Mouse (Mus musculus) intestine, embryonic 16.5 days (tissue): ENCODE measurements around the gene Tfcp2l1. TPM values are rescaled to one million over a fixed set of nuclear protein-coding genes. Genes with fewer than 3 reads are reported as not detected.

Source experiments
- ATAC-seq: fragments of 200-750 bp; cut with Nextera tagmentation; 2 replicates; pipeline ENCODE4 v1.8.0; 2017; ENCODE audit warnings: moderate TSS enrichment, moderate library complexity
- H3K27ac ChIP-seq: fragments of 300-500 bp; sonication (generic); 2 replicates; pipeline ENCODE4 v1.5.1; 2014; ENCODE audit warnings: mild to moderate bottlenecking, low read length
- H3K27me3 ChIP-seq: fragments of 300-500 bp; sonication (generic); replicated peaks from 2 replicates; pipeline ENCODE4 v1.6.1; 2014; ENCODE audit warnings: low read length, control low read depth, mixed read lengths; ENCODE audit not compliant: control insufficient read depth, insufficient read depth
- H3K36me3 ChIP-seq: fragments of 300-500 bp; sonication (generic); 2 replicates; pipeline ENCODE4 v1.6.1; 2014; ENCODE audit warnings: low read length, control low read depth; ENCODE audit not compliant: control insufficient read depth, insufficient read depth
- H3K4me1 ChIP-seq: fragments of 300-500 bp; sonication (generic); 2 replicates; pipeline ENCODE4 v1.6.1; 2014; ENCODE audit warnings: low read length, control low read depth, mixed read lengths; ENCODE audit not compliant: control insufficient read depth, insufficient read depth
- H3K4me2 ChIP-seq: fragments of 300-500 bp; sonication (generic); 2 replicates; pipeline ENCODE4 v1.6.1; 2014; ENCODE audit warnings: low read depth, low read length, control low read depth
- H3K4me3 ChIP-seq: fragments of 300-500 bp; sonication (generic); 2 replicates; pipeline ENCODE4 v1.5.1; 2014; ENCODE audit warnings: mild to moderate bottlenecking, low read length
- H3K9ac ChIP-seq: fragments of 300-500 bp; sonication (generic); 2 replicates; pipeline ENCODE4 v1.6.1; 2014; ENCODE audit warnings: low read depth, low read length
- H3K9me3 ChIP-seq: fragments of 300-500 bp; sonication (generic); 2 replicates; pipeline ENCODE4 v1.6.1; 2016; ENCODE audit warnings: low read length, control low read depth; ENCODE audit not compliant: control insufficient read depth
- WGBS: fragments of 180-500 bp; shearing (Covaris S2); extraction: QIAGEN DNeasy Blood & Tissue Kit; methylation state at CpG from one replicate; pipeline ENCODE4 v1.1.7; 2014; 5-methylcytosine and 5-hydroxymethylcytosine counted together
- polyA plus RNA-seq: library from polyadenylated mRNA; unstranded; fragments of >200 nt; fragmentation: Nextera tagmentation; extraction: Ambion mirVana; gene quantifications from 2 replicates; pipeline ENCODE4 v1.2.1, GENCODE M21; 2015

The Tfcp2l1 gene
- polyA plus RNA-seq: 3.1 and 4.0 TPM in 2 replicates

- H3K27ac ChIP-seq: 0 out of 2 replicates have a peak within 1 kb of the TSS, but pooled peaks have one; percentile 28
- H3K36me3 ChIP-seq: no peaks in the 10 kb centered on the region
- H3K4me1 ChIP-seq: no peaks in the 10 kb centered on the region; the same call in 1 of the 2 replicates
- no peaks in the 10 kb centered on the region for H3K9me3 ChIP-seq
- peak within 1 kb of the TSS; percentile 70 for H3K9ac ChIP-seq
- under 1% methylated on average over 48 of the region's 48 CpGs for WGBS
- peak within 1 kb of the TSS; percentile 64 for H3K4me3 ChIP-seq
- peak within 1 kb of the TSS; percentile 90 for H3K4me2 ChIP-seq
- no peaks in the 10 kb centered on the region for H3K27me3 ChIP-seq
- ATAC-seq: peak; percentile 93
Observed at GRCm38 (mm10) chr1:118627781-118628464, at the start of gene Tfcp2l1. Gene Tfcp2l1, plus strand, starts transcription at chr1:118627945.

- no peaks in the 10 kb centered on the region for H3K4me1 ChIP-seq
- no peak overlapping the region for H3K4me3 ChIP-seq
- ATAC-seq: no peak
- no peak overlapping the region for H3K4me2 ChIP-seq
- H3K27ac ChIP-seq: no peak overlapping the region
- peaks cover 8% of the 10 kb centered on the region; the same call in 1 of the 2 replicates for H3K36me3 ChIP-seq
- WGBS: 87% methylated on average over 2 of the region's 2 CpGs
- H3K27me3 ChIP-seq: no peaks in the 10 kb centered on the region
- H3K9me3 ChIP-seq: no peaks in the 10 kb centered on the region
- no peak overlapping the region for H3K9ac ChIP-seq
Observed at GRCm38 (mm10) chr1:118580174-118580702, 47.5 kb upstream of the Tfcp2l1 start.

- H3K36me3 ChIP-seq: peaks cover 6% of the 10 kb centered on the region; the same call in 1 of the 2 replicates
- ATAC-seq: no peak
- 95% methylated on average over 8 of the region's 8 CpGs for WGBS
- no peak overlapping the region for H3K27ac ChIP-seq
- H3K27me3 ChIP-seq: no peaks in the 10 kb centered on the region
- H3K9me3 ChIP-seq: no peaks in the 10 kb centered on the region
- no peaks in the 10 kb centered on the region for H3K4me1 ChIP-seq
- no peak overlapping the region for H3K9ac ChIP-seq
- H3K4me2 ChIP-seq: no peak overlapping the region
- H3K4me3 ChIP-seq: no peak overlapping the region
Observed at GRCm38 (mm10) chr1:118581179-118581578, 46.6 kb upstream of the Tfcp2l1 start.

- WGBS: 65% methylated on average over 5 of the region's 5 CpGs
- no peak overlapping the region for H3K27ac ChIP-seq
- no peak overlapping the region for H3K4me3 ChIP-seq
- H3K9ac ChIP-seq: no peak overlapping the region
- H3K9me3 ChIP-seq: no peaks in the 10 kb centered on the region
- no peak for ATAC-seq
- H3K27me3 ChIP-seq: no peaks in the 10 kb centered on the region
- peaks cover 5% of the 10 kb centered on the region for H3K36me3 ChIP-seq
- H3K4me2 ChIP-seq: no peak overlapping the region
- peaks cover 3% of the 10 kb centered on the region; the same call in 1 of the 2 replicates for H3K4me1 ChIP-seq
Observed at GRCm38 (mm10) chr1:118589721-118590120, 38.0 kb upstream of the Tfcp2l1 start.

GRCm38 (mm10) chr1:118592933-118593332, 34.8 kb upstream of the Tfcp2l1 start:
- no peak for ATAC-seq
- H3K27me3 ChIP-seq: no peaks in the 10 kb centered on the region
- H3K27ac ChIP-seq: no peak overlapping the region
- H3K9ac ChIP-seq: no peak overlapping the region
- no peak overlapping the region for H3K4me2 ChIP-seq
- peaks cover 5% of the 10 kb centered on the region for H3K36me3 ChIP-seq
- H3K4me1 ChIP-seq: peaks cover 6% of the 10 kb centered on the region; the same call in 1 of the 2 replicates
- 95% methylated on average over 4 of the region's 4 CpGs for WGBS
- H3K4me3 ChIP-seq: no peak overlapping the region
- no peaks in the 10 kb centered on the region for H3K9me3 ChIP-seq

- Histone ChIP-seq H3K4me2 (no peak overlapping the region), H3K4me3 (no peak overlapping the region), H3K36me3 (peaks cover 7% of the 10 kb centered on the region; the same call in 1 of the 2 replicates), H3K27me3 (no peaks in the 10 kb centered on the region), H3K27ac (peak overlapping the region; percentile 34; the same call in 1 of the 2 replicates), H3K9me3 (no peaks in the 10 kb centered on the region), H3K4me1 (peaks cover 6% of the 10 kb centered on the region; the same call in 1 of the 2 replicates), H3K9ac (no peak overlapping the region)
- ATAC-seq: peak; percentile 97
- WGBS: 60% methylated on average over 2 of the region's 2 CpGs
Observed at GRCm38 (mm10) chr1:118595395-118595794, 32.4 kb upstream of the Tfcp2l1 start.

- Histone ChIP-seq H3K27ac (no peak overlapping the region), H3K4me1 (peaks cover 6% of the 10 kb centered on the region; the same call in 1 of the 2 replicates)
- no peak for ATAC-seq
Observed at GRCm38 (mm10) chr1:118597475-118598213, 30.1 kb upstream of the Tfcp2l1 start.

GRCm38 (mm10) chr1:118598339-118598738, 29.4 kb upstream of the Tfcp2l1 start:
- WGBS: 59% methylated on average over 3 of the region's 3 CpGs
- Histone ChIP-seq H3K9ac (no peak overlapping the region), H3K27ac (no peak overlapping the region)

More at GRCm38 (mm10) chr1:118597475-118598213, 30.1 kb upstream of the Tfcp2l1 start:
- Histone ChIP-seq H3K9me3 (no peaks in the 10 kb centered on the region), H3K27me3 (no peaks in the 10 kb centered on the region), H3K36me3 (peaks cover 12% of the 10 kb centered on the region), H3K4me3 (no peak overlapping the region), H3K4me2 (no peak overlapping the region), H3K9ac (no peak overlapping the region)
- 71% methylated on average over 2 of the region's 2 CpGs for WGBS

GRCm38 (mm10) chr1:118613631-118614183, 14.0 kb upstream of the Tfcp2l1 start:
- no peak overlapping the region for H3K9ac ChIP-seq
- ATAC-seq: peak; percentile 87
- no peaks in the 10 kb centered on the region for H3K27me3 ChIP-seq
- H3K9me3 ChIP-seq: no peaks in the 10 kb centered on the region
- 82% methylated on average over 3 of the region's 3 CpGs for WGBS
- 0 out of 2 replicates have a peak, but pooled peaks cover 3% of the 10 kb centered on the region for H3K36me3 ChIP-seq
- H3K4me3 ChIP-seq: no peak overlapping the region
- H3K4me1 ChIP-seq: peaks cover 2% of the 10 kb centered on the region; the same call in 1 of the 2 replicates
- no peak overlapping the region for H3K27ac ChIP-seq
- no peak overlapping the region for H3K4me2 ChIP-seq

More at GRCm38 (mm10) chr1:118598339-118598738, 29.4 kb upstream of the Tfcp2l1 start:
- no peak overlapping the region for H3K4me3 ChIP-seq
- no peaks in the 10 kb centered on the region for H3K9me3 ChIP-seq
- ATAC-seq: no peak
- H3K27me3 ChIP-seq: no peaks in the 10 kb centered on the region
- no peak overlapping the region for H3K4me2 ChIP-seq
- peaks cover 6% of the 10 kb centered on the region; the same call in 1 of the 2 replicates for H3K4me1 ChIP-seq
- H3K36me3 ChIP-seq: peaks cover 12% of the 10 kb centered on the region
